Mouse (Mus musculus): ENCODE results near the gene Marc1. TPM values are rescaled to one million over a fixed set of nuclear protein-coding genes. Genes with fewer than 3 reads are reported as not detected.

The Marc1 gene
- polyA plus RNA-seq, 1 experiment from 2014 or later = 0.17 TPM

- peak overlapping the region; percentile 53; the same call in 1 of the 2 replicates for H3K27ac ChIP-seq
- no peaks in the 10 kb centered on the region for H3K9me3 ChIP-seq
- H3K9ac ChIP-seq = peak overlapping the region; percentile 90
- peaks cover 35% of the 10 kb centered on the region for H3K4me1 ChIP-seq (replicated peaks)
- peak overlapping the region; percentile 84 for H3K4me3 ChIP-seq
- peak overlapping the region; percentile 88 for H3K4me2 ChIP-seq
- H3K36me3 ChIP-seq = no peaks in the 10 kb centered on the region; the same call in 1 of the 2 replicates
- peaks cover 47% of the 10 kb centered on the region for H3K27me3 ChIP-seq
- peak; percentile 95 for ATAC-seq (ENCODE audit: low FRiP score)
- under 1% methylated on average over 66 of the region's 67 CpGs for WGBS
Measured at GRCm38 (mm10) chr1:184845111-184846071, 34.3 kb upstream of the Marc1 start.

GRCm38 (mm10) chr1:184844326-184845066 is 33.4 kb upstream of the Marc1 start:
- WGBS = 19% methylated on average over 15 of the region's 15 CpGs
- H3K36me3 ChIP-seq = peaks cover 4% of the 10 kb centered on the region; the same call in 1 of the 2 replicates
- H3K27ac ChIP-seq = no peak overlapping the region
- peak overlapping the region; percentile 88 for H3K4me2 ChIP-seq
- peak overlapping the region; percentile 84 for H3K4me3 ChIP-seq
- peak overlapping the region; percentile 90 for H3K9ac ChIP-seq
- peaks cover 35% of the 10 kb centered on the region for H3K4me1 ChIP-seq (replicated peaks)
- no peaks in the 10 kb centered on the region for H3K9me3 ChIP-seq
- ATAC-seq (ENCODE audit: low FRiP score) = no peak
- H3K27me3 ChIP-seq = peaks cover 42% of the 10 kb centered on the region

- no peak overlapping the region for H3K27ac ChIP-seq
- no peak overlapping the region for H3K4me2 ChIP-seq
- H3K27me3 ChIP-seq = no peaks in the 10 kb centered on the region
- H3K9ac ChIP-seq = no peak overlapping the region
- H3K36me3 ChIP-seq = peaks cover 28% of the 10 kb centered on the region
- 88% methylated on average over 4 of the region's 4 CpGs for WGBS
- no peaks in the 10 kb centered on the region for H3K9me3 ChIP-seq
- no peak overlapping the region for H3K4me3 ChIP-seq
- ATAC-seq (ENCODE audit: low FRiP score) = no peak
- H3K4me1 ChIP-seq (replicated peaks) = peaks cover 9% of the 10 kb centered on the region; the same call in 1 of the 2 replicates
Measured at GRCm38 (mm10) chr1:184837649-184838048, 26.5 kb upstream of the Marc1 start.

GRCm38 (mm10) chr1:184836350-184836749 is 25.2 kb upstream of the Marc1 start:
- Histone ChIP-seq H3K27me3 (no peaks in the 10 kb centered on the region), H3K36me3 (peaks cover 41% of the 10 kb centered on the region), H3K9ac (no peak overlapping the region), H3K9me3 (no peaks in the 10 kb centered on the region), H3K4me3 (no peak overlapping the region), H3K4me2 (no peak overlapping the region), H3K27ac (no peak overlapping the region), H3K4me1 (replicated peaks) (no peaks in the 10 kb centered on the region)
- ATAC-seq (ENCODE audit: low FRiP score) = no peak
- WGBS = 77% methylated on average over 5 of the region's 5 CpGs

GRCm38 (mm10) chr1:184833499-184833898 is 22.4 kb upstream of the Marc1 start:
- peaks cover 55% of the 10 kb centered on the region for H3K36me3 ChIP-seq
- H3K4me2 ChIP-seq = no peak overlapping the region
- no peak overlapping the region for H3K4me3 ChIP-seq
- H3K4me1 ChIP-seq (replicated peaks) = no peaks in the 10 kb centered on the region
- H3K27me3 ChIP-seq = no peaks in the 10 kb centered on the region
- 94% methylated on average over 7 of the region's 7 CpGs for WGBS
- no peak for ATAC-seq (ENCODE audit: low FRiP score)
- H3K9me3 ChIP-seq = no peaks in the 10 kb centered on the region
- no peak overlapping the region for H3K27ac ChIP-seq
- H3K9ac ChIP-seq = no peak overlapping the region

DNA sequence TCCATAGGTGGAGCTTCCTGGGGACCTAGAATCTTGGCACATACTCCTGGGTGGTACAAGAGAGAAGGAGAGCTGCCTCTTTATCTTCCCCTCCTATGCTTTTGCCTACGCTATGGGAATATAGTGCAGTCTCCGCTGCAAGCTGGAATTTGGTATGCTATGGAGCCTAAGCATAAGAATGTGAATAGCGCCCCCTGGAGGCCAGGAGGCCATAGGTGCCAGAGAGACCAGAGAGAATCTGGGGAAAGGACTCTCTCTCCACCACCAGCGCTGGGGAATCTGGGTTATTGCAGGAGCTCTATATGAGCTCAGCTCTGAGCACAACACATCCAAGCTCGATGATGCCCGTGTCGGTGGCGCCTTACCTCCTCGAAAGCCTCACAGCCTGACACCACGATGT is 21.1 kb upstream of the Marc1 start:
- Histone ChIP-seq H3K9me3 (no peaks in the 10 kb centered on the region), H3K4me2 (no peak overlapping the region), H3K36me3 (peaks cover 57% of the 10 kb centered on the region), H3K9ac (no peak overlapping the region), H3K27ac (no peak overlapping the region), H3K4me1 (replicated peaks) (peaks cover 5% of the 10 kb centered on the region), H3K27me3 (no peaks in the 10 kb centered on the region), H3K4me3 (no peak overlapping the region)
- WGBS = 84% methylated on average over 10 of the region's 10 CpGs
- no peak for ATAC-seq (ENCODE audit: low FRiP score)

DNA sequence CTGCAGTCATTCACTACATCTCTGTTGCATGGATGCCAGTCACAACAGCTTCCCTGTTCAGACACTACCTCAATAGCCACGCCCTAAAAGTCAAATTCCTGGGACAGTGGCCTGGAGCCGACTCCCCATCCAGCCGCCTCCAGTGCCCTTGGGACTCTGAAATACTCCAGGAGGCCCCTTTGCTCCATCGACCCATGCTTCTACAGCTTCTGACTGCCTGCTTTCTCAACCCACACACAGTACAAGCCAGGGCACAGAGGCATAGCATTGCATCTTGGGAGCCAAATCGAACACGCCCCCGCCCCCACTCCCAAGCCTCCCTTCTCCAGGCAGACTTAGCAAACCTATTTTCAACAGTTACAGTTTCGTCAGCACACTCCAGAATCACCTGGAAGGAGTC is 18.8 kb upstream of the Marc1 start:
- ATAC-seq (ENCODE audit: low FRiP score) = no peak
- Histone ChIP-seq H3K9ac (no peak overlapping the region), H3K4me2 (no peak overlapping the region), H3K4me3 (no peak overlapping the region), H3K9me3 (no peaks in the 10 kb centered on the region), H3K27ac (no peak overlapping the region), H3K36me3 (peaks cover 46% of the 10 kb centered on the region), H3K4me1 (replicated peaks) (peaks cover 11% of the 10 kb centered on the region), H3K27me3 (no peaks in the 10 kb centered on the region)
- 90% methylated on average over 8 of the region's 8 CpGs for WGBS

GRCm38 (mm10) chr1:184827175-184827701 is 16.1 kb upstream of the Marc1 start:
- Histone ChIP-seq H3K4me3 (peak overlapping the region; percentile 21), H3K36me3 (peaks cover 29% of the 10 kb centered on the region), H3K27me3 (0 out of 2 replicates have a peak, but pooled peaks cover 4% of the 10 kb centered on the region), H3K27ac (peak overlapping the region; percentile 48), H3K9ac (peak overlapping the region; percentile 46), H3K4me2 (peak overlapping the region; percentile 45), H3K9me3 (no peaks in the 10 kb centered on the region), H3K4me1 (replicated peaks) (peaks cover 30% of the 10 kb centered on the region)
- WGBS = 28% methylated on average over 23 of the region's 23 CpGs
- ATAC-seq (ENCODE audit: low FRiP score) = no peak

DNA sequence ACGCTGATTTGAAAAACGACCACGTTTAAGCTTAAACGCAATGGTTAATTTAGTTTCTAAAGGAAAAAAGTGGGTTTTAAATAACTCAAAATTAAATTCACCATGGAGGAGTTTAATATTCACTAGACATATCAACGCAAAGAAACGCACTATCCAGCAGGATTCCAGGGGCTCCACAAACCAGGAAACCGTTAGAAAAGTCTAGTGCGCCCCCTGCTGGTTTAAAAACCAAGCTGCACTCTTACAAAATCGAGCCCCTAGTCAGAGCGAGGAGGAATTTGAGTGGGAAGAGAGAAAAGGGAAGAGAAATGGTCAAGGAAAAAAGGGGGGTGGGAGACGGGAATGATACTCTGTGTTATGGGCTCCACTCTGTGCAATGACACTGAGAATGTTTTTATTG is 14.0 kb upstream of the Marc1 start:
- peaks cover 16% of the 10 kb centered on the region for H3K36me3 ChIP-seq
- H3K9ac ChIP-seq = no peak overlapping the region
- no peaks in the 10 kb centered on the region for H3K9me3 ChIP-seq
- peaks cover 31% of the 10 kb centered on the region for H3K4me1 ChIP-seq (replicated peaks)
- WGBS = 24% methylated on average over 11 of the region's 11 CpGs
- peak overlapping the region; percentile 32; the same call in 1 of the 2 replicates for H3K4me2 ChIP-seq
- 0 out of 2 replicates have a peak, but pooled peaks cover 4% of the 10 kb centered on the region for H3K27me3 ChIP-seq
- no peak overlapping the region for H3K4me3 ChIP-seq
- ATAC-seq (ENCODE audit: low FRiP score) = no peak
- no peak overlapping the region for H3K27ac ChIP-seq

DNA sequence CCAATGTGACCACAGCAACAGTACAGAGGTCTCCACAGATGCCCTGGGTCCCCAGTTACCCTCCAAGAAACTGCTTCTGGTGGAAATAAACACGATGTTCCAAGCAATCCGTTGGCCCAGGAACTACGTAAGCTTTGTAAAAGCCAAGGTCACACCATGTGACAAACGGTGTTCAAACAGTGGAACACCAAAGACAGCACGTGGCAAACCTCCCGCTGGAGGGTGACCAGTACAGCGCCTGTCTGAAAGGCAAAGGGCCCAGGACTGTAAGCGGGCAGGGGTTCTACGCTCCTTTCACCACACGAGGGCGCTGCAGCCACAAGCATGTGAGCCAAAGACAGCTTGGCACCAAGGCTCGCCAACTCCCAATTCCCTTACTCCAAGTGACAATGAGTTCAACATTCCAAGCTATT is 13.3 kb upstream of the Marc1 start:
- no peaks in the 10 kb centered on the region for H3K9me3 ChIP-seq
- 4% methylated on average over 12 of the region's 12 CpGs for WGBS
- no peak overlapping the region for H3K27ac ChIP-seq
- no peak overlapping the region for H3K9ac ChIP-seq
- H3K4me3 ChIP-seq = no peak overlapping the region
- peak; percentile 84 for ATAC-seq (ENCODE audit: low FRiP score)
- peaks cover 31% of the 10 kb centered on the region for H3K4me1 ChIP-seq (replicated peaks)
- H3K4me2 ChIP-seq = peak overlapping the region; percentile 32
- H3K27me3 ChIP-seq = 0 out of 2 replicates have a peak, but pooled peaks cover 4% of the 10 kb centered on the region
- H3K36me3 ChIP-seq = peaks cover 15% of the 10 kb centered on the region

- no peaks in the 10 kb centered on the region for H3K9me3 ChIP-seq
- peaks cover 31% of the 10 kb centered on the region for H3K4me1 ChIP-seq (replicated peaks)
- 17% methylated on average over 11 of the region's 11 CpGs for WGBS
- 0 out of 2 replicates have a peak overlapping the region, but pooled peaks have one; percentile 51 for H3K9ac ChIP-seq
- no peak overlapping the region for H3K4me3 ChIP-seq
- H3K27me3 ChIP-seq = 0 out of 2 replicates have a peak, but pooled peaks cover 4% of the 10 kb centered on the region
- ATAC-seq (ENCODE audit: low FRiP score) = peak; percentile 53; the same call in 1 of the 2 replicates
- H3K36me3 ChIP-seq = peaks cover 29% of the 10 kb centered on the region
- H3K4me2 ChIP-seq = peak overlapping the region; percentile 46
- H3K27ac ChIP-seq = peak overlapping the region; percentile 23; the same call in 1 of the 2 replicates
Measured at GRCm38 (mm10) chr1:184822678-184823077, 11.6 kb upstream of the Marc1 start.

- Histone ChIP-seq H3K27ac (no peak overlapping the region), H3K4me1 (replicated peaks) (peaks cover 7% of the 10 kb centered on the region), H3K27me3 (no peaks in the 10 kb centered on the region), H3K4me2 (no peak overlapping the region), H3K36me3 (peaks cover 53% of the 10 kb centered on the region), H3K9ac (no peak overlapping the region), H3K4me3 (no peak overlapping the region), H3K9me3 (no peaks in the 10 kb centered on the region)
- 84% methylated on average over 6 of the region's 6 CpGs for WGBS
- ATAC-seq (ENCODE audit: low FRiP score) = no peak
Measured at GRCm38 (mm10) chr1:184817768-184818167, 6.7 kb upstream of the Marc1 start.
